Mouse (Mus musculus) cerebellum, postnatal 4 days (tissue): ENCODE measurements around the gene Cipc.
A peak's percentile ranks its signal among the peaks of the same experiment; 100 is the strongest.

Source experiments
- DNase-seq, 2 experiments: peaks; one replicate each; pipeline ENCODE4 v3.0.0; 2022; ENCODE audit warnings: low spot score in 2 of 2, mixed read lengths in 1 of 2

Gene Cipc

DNA sequence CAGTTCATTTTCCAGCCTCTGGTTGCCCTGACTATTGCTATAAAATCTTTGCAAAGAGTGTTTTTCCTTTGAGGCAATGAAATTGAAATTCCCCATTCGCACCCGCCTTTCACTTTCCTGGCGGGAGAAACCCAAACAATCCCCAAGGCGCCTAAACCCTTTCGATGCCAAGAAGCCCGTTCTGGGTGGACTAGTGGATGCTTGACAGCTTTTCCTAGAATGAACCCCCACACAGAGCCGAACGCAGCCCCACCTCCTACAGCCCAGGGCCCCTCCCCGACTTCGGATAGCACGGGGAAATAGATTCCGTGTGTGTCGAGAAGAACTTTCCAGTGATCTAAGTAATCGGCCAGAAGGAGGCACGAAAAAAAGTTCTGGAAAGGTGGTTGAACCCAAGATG is 42.5 kb downstream of the Cipc start:
- no peak for DNase-seq

DNA sequence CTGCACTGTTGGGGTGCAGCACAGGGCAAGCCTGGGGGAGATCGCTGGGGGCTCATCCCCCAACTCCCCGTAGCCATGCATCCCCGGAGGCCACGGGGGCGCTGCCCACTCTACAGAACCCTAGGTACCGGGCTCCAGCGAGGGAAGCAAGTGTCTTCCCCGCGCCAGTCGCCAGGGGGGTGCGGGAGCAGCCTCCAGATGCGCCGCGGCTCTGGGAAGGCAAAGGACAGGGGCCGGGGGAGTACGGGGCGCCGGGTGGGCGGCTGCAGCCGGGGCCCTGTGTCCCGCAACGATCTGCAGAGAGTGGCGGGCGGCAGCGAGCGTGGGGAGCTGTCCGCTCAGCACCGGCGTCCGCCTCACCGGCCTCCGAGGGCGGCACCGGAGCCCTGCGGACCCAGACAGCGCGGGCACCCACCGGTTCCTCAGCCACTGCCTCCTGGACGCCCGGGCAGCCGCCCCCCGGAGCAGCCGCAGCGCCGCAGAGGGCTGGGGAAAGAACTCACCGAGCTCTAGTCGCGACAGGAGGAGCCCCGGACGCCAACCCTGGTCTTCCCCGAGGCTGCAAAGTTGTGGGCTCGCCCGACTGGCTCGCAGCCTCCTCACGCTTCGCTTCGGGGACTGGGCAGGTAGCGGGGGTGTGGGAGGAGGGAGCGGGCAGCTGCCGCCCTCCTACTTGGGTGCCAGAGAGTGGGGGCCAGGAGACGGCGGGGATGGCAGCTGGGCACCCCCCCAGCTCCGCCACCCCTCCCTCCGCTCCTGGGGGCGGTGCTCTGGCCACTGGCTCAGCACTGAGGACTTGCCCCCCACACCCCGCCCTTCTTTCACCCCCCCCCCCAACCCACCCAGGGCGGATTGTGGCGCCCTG is 43.3 kb downstream of the Cipc start, which contains the start of gene Zdhhc22:
TSS of gene Zdhhc22 (minus strand) at position 541 of the 865 bp plus-strand sequence.
- DNase-seq, result peak; percentile 44 to 71

DNA sequence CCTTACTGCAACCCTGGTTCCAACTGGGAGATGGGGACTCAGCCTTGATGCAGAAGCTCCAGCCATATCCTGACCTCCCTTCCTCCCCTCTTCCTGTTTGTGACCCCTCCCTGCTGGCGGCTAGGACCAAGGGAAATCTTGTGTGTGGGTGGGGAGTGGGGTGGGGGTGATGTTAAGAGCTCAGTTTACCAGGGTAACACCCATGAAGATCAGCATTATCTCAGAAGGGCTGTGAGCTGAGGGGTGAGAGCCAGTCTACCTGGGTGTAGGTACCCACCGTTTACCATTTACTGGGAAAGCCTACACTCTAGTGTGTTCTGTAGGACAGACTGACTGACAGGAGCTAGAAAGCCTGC is 43.9 kb downstream of the Cipc start:
- no peak for DNase-seq

DNA sequence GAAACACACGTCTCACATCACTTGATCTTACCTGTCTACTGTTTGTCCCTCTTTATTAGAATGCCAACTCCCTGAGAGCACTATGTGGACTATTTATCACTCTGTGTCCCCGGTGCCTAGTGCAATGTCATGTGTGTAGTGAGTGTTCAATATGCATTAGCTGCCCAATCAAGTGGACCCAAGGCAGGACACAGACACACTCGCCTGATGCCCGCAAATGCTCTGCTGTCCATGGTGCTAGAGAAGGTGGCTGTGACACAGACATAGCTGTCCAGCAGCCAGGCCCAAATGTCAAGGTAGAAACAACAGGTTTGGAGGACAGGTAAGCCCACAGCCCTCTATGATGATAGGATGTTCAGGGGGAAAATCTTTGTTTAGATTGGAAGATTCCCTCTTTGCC is 47.3 kb downstream of the Cipc start:
- no peak for DNase-seq

DNA sequence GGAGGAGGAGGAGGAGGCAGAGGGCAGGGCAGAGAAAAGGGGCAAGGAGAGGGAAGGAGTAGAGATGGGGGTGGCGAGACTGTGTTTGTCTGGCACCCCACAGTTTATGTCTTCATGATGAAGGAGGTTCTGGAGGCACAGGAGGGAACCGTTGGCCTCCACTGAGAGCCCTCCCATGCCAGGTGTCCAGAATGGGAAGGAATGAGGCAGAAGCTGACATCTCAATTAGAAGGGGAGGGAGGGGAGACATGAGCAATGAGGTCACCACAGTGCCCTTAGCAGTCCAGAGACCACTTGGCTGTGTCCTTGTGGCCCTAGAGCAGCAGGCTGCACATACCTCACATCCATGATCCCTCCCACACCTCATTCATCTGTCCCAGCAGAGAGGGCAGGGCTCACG is 47.9 kb downstream of the Cipc start:
- DNase-seq, result no peak

DNA sequence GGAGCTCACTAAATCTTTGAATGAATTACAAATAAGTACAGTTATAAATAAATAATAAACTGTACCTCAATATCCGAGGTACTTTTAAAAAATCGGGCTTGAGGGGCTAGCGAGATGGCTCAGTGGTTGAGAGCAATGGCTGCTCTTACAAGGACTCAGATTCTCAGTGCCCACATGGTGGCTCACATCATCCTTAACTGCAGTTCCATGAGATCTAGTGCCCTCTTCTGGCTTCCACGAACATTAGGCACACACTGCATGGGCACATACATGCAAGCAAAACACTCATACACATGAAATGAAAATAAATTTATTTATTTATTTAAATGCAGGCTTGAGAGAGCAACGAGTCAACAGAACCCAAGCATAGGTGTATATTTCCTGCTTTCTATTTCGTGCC is 49.1 kb downstream of the Cipc start:
- DNase-seq, result no peak

DNA sequence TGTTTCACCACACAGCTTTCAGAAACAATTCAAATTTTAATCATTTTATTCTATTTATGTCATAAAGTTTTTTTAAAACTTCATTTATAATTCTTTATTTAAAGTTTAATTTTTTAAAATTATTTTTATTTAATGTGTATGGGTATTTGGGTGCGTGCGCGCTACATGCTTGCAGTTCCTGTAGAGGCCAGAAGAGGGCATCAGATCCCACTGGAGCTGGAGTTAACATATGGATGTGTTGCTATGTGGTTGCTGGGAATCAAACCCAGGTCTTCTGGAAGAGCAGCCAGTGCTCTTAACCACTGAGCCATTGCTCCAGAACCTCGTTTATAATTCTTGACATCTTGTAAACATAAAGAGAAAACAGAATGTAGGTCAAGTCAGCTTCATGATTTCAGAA is 51.9 kb downstream of the Cipc start:
- no peak for DNase-seq

DNA sequence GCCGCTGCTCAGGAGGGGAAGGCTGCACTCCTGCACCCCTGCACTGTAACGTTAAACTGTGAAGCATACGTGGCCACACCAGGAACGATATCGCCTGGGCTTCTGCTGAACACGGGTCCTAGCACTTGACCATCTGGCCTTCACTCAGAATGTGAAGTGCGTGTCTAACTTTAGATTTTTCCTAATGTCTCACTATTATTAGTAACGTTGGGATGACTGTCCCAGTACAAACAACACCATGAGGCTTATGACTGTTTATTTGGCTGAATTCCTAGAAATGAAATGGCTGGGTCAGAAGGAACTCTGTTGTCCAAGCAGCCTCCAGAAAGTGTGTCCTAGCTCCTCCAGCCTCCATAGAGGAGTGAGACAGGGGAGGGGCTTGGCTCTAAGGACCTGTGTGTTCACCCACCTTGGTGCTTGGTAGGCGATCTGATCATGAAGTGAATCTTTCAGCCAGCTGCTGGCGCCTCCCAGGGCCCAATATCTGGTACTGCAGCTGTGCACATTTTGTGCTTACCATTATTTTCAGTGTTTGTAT is 52.5 kb downstream of the Cipc start:
- DNase-seq, result no peak

DNA sequence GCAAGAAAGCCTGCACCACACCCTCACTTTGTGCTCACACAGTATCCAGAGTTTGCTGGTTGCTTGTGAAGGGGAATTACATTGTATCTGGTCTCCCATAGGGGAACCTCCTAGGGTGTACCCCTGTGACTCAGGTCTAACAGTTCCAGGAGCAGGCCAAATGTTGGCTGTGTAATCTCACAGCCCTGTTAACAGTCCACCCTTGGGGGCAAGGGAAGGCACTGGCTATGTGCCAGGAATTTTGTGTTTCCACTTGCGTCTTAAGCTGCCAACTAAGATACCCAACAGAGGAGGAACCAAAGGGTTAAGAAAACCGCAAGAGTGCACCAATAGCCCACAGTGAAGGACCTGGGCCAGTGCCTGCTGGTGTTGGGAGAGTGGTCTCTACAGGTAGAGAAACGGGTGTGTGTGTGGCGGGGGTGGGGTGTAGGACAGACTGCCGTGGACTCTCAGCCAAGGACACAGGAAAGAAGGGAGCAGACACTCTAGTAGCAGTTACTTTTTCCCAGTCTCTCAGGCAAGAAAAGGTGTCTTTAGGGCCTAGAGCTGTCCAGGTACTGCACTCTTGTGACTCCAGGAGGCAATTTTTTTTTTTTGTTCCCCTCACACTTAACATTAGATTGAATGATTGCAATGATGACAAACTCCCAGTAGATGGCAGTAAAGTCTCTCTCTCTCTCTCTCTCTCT is 53.5 kb downstream of the Cipc start:
- no peak for DNase-seq

DNA sequence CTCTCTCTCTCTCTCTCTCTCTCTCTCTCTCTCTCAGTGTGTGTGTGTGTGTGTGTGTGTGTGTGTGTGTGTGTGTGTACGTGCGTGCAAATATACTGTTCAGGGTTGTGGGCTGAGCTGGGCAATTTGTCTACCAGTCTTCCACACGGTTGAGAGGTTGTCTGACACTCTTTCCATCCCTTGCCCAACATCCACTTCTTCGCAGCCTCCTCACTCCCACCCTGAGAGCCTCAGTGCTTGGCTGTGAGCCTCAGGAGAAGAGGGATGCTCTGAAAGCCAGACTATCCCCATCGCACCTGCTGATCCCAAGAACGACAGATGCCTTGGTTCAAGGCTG is 54.0 kb downstream of the Cipc start:
- DNase-seq, result no peak

DNA sequence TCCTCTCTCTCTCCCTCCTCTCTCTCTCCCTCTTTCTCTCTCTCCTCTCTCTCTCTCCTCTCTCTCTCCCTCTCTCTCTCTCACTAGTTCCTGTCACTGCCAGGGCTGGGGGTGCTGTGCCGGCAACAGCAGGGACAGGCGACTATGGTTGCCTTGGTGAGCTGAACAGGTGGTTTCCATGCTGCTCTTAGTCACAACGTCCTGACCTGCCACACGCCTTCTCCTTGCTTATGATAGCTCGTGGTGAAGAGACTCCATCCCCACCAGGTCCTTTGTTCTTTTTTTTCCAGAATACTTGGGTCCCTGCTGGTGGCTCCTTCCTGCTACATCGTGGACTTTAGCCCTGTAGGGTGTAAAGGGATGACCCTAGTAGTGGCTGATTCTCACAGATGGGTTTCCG is 55.4 kb downstream of the Cipc start:
- no peak for DNase-seq

DNA sequence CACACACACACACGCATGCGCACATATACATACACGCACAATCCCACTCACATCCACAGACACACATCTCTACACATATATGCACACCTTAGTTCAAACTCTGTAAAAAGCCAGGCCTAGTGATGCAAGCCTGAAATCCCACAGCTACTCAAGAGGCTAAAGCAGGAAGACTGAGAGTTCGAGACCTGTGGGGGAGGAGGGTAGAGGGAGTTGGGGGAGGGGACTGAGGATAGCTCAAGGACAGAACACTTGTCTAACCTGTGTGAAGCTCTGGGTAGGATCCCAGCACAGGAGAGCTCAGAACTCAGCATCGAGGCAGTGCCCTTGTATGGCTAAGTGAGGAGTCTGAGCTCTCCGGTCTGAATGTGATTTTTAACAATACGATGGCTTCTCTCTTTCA is 56.0 kb downstream of the Cipc start:
- DNase-seq, result no peak

DNA sequence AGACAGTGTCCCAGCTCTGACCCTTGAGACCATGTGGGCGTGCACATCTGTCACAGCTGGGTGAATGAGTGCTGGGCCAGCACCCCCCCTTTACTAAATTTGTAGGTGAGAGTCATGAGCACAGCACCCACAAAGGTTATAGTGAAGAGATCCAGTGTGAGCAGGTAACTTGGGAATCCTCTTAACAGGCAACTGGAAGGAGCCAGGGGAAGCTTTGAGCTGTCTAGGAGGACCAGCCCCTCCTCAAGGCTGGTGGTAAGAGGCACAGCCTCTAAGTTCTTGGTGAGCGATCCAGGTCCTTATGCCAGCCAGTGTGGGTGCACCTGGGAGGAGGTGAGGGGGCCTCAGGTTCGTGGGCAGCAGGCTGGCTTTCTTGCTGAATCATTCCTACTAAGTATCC is 56.8 kb downstream of the Cipc start:
- DNase-seq, result no peak

DNA sequence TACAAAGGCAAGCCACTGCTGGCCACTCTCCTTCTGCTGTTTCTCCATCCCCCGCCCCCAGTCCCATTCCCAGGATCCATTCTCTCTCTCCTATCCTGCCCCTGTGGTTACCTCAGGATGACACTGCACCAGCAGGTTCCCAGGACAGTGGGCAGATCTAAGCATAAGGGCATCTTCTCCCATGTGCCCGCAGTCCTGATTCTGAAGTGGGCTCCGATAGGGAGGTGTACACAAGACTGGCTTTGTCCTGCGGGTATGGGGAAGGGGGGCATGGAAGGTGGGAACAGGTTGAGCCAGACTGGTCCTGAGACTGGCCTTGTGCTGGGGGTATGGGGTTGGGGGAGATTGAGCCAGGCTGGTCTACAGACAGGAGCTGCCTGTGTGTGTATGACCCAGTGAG is 57.8 kb downstream of the Cipc start:
- DNase-seq, result no peak
